Mouse (Mus musculus) kidney, postnatal 0 days (tissue): ENCODE data around the gene Slc6a13. TPM values are rescaled to one million over a fixed set of nuclear protein-coding genes. Genes with fewer than 3 reads are reported as not detected.

Source experiments
- ATAC-seq: fragments of 200-750 bp; cut with Nextera tagmentation; replicated peaks from 2 replicates; pipeline ENCODE4 v1.8.0; 2017; ENCODE audit warnings: low read depth, moderate number of reproducible peaks, moderate TSS enrichment, moderate library complexity; ENCODE audit not compliant: low FRiP score
- DNase-seq: peaks from one replicate; pipeline ENCODE4 v3.0.0-alpha.2; 2016; ENCODE audit warnings: low spot score
- H3K27ac ChIP-seq: fragments of 300-500 bp; sonication (generic); 2 replicates; pipeline ENCODE4 v1.5.1; 2014; ENCODE audit warnings: mild to moderate bottlenecking
- H3K27me3 ChIP-seq: fragments of 300-500 bp; sonication (generic); 2 replicates; pipeline ENCODE4 v1.6.1; 2014; ENCODE audit warnings: low read length, mixed read lengths; ENCODE audit not compliant: insufficient read depth
- H3K36me3 ChIP-seq: fragments of 300-500 bp; sonication (generic); 2 replicates; pipeline ENCODE4 v1.6.1; 2014; ENCODE audit warnings: low read length, mixed read lengths; ENCODE audit not compliant: insufficient read depth
- H3K4me1 ChIP-seq: fragments of 300-500 bp; sonication (generic); replicated peaks from 2 replicates; pipeline ENCODE4 v1.6.1; 2014; ENCODE audit warnings: antibody characterized with exemption, low read length, mixed read lengths; ENCODE audit not compliant: insufficient read depth
- H3K4me2 ChIP-seq: fragments of 300-500 bp; sonication (generic); 2 replicates; pipeline ENCODE4 v1.6.1; 2014; ENCODE audit warnings: mild to moderate bottlenecking, low read length, moderate library complexity, mixed read lengths
- H3K4me3 ChIP-seq: fragments of 300-500 bp; sonication (generic); replicated peaks from 2 replicates; pipeline ENCODE4 v1.5.1; 2014; ENCODE audit warnings: low read depth, low read length
- H3K9ac ChIP-seq: fragments of 300-500 bp; sonication (generic); 2 replicates; pipeline ENCODE4 v1.6.1; 2014; ENCODE audit warnings: low read depth, low read length
- H3K9me3 ChIP-seq: fragments of 300-500 bp; sonication (generic); replicated peaks from 2 replicates; pipeline ENCODE4 v1.6.1; 2016; ENCODE audit warnings: low read length, inconsistent platforms, mixed read lengths
- CTCF ChIP-seq: IDR thresholded peaks from 2 replicates; pipeline ENCODE4 v1.5.1; 2016; ENCODE audit warnings: antibody characterized with exemption, low read depth, mild to moderate bottlenecking, moderate library complexity
- WGBS: fragments of 180-500 bp; shearing (Covaris S2); extraction: QIAGEN DNeasy Blood & Tissue Kit; methylation state at CpG from one replicate; pipeline ENCODE4 v1.1.7; 2014; 5-methylcytosine and 5-hydroxymethylcytosine counted together
- microRNA-seq: library from miRNA; unstranded; fragments of <30 nt; microRNA quantifications from one replicate; pipeline ENCODE4, GENCODE M21; 2016
- polyA plus RNA-seq: library from polyadenylated mRNA; unstranded; fragments of >200 nt; fragmentation: Nextera tagmentation; extraction: Ambion mirVana; gene quantifications from 2 replicates; pipeline ENCODE4 v1.2.1, GENCODE M21; 2015

Slc6a13 gene
- polyA plus RNA-seq, 1 experiment from 2014 or later: 43.8 TPM

GRCm38 (mm10) chr6:121378256-121378655 lies 78.2 kb downstream of the Slc6a13 start:
- H3K4me3 ChIP-seq: no peak overlapping the region
- H3K27ac ChIP-seq: no peak overlapping the region
- H3K36me3 ChIP-seq: no peaks in the 10 kb centered on the region
- H3K9ac ChIP-seq: no peak overlapping the region
- no peaks in the 10 kb centered on the region for H3K27me3 ChIP-seq
- H3K9me3 ChIP-seq: no peaks in the 10 kb centered on the region
- WGBS: 49% methylated on average over 4 of the region's 4 CpGs
- no peak for ATAC-seq
- TF ChIP-seq CTCF: no peak
- no peak for DNase-seq
- H3K4me2 ChIP-seq: no peak overlapping the region
- no peaks in the 10 kb centered on the region for H3K4me1 ChIP-seq

DNA sequence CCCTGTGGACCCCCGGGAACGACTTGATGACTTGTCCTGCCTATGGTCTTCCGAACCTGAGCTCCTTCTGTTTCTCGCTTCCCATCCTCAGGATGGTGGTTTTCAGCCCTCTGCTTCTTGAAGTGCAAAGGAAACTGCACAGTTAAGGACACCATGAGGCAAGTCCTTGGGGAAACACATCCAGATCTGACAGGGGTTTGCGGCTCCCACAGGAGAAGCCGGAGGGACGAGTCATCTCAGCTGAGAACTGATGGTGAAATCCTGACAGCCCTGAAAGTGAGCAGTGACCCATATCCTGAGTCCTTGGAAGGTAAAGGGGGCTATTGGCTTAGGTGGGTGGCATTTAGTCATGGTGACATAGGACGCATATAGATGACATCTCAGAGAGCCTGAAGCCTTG lies 80.5 kb downstream of the Slc6a13 start:
- Histone ChIP-seq H3K9ac (no peak overlapping the region), H3K36me3 (no peaks in the 10 kb centered on the region), H3K27ac (no peak overlapping the region), H3K4me1 (no peaks in the 10 kb centered on the region), H3K4me2 (no peak overlapping the region), H3K27me3 (no peaks in the 10 kb centered on the region), H3K9me3 (no peaks in the 10 kb centered on the region), H3K4me3 (no peak overlapping the region)
- no peak for DNase-seq
- 67% methylated on average over 8 of the region's 8 CpGs for WGBS
- ATAC-seq: no peak
- no peak for TF ChIP-seq CTCF

- no peak for DNase-seq
- Histone ChIP-seq H3K4me3 (no peak overlapping the region), H3K27me3 (no peaks in the 10 kb centered on the region), H3K27ac (no peak overlapping the region), H3K9ac (no peak overlapping the region), H3K9me3 (no peaks in the 10 kb centered on the region), H3K4me2 (no peak overlapping the region), H3K4me1 (no peaks in the 10 kb centered on the region), H3K36me3 (no peaks in the 10 kb centered on the region)
- no peak for TF ChIP-seq CTCF
- ATAC-seq: no peak
- WGBS: 39% methylated on average over 10 of the region's 10 CpGs
Measured at GRCm38 (mm10) chr6:121382071-121382470, 82.0 kb downstream of the Slc6a13 start.

DNA sequence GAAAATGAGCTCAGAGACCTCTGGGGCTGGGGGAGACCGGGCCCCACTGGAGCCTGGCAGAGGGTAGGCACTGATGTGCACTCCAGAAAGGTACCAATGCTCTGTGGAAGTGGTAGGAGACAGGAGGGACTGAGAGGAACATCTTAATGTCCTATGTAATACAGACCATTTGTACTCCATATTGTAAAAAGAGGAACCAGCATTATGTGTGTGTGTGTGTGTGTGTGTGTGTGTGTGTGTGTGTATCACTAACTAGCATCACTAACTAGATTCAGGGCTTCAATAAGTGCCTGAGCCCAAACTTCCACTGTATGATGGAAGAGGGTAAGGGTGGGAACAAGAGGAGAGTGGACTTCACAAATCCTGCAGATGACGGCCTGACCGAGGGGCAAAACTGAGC lies 85.4 kb downstream of the Slc6a13 start:
- 80% methylated on average over 3 of the region's 3 CpGs for WGBS
- H3K9ac ChIP-seq: no peak overlapping the region
- H3K4me3 ChIP-seq: no peak overlapping the region

More for the DNA sequence above, 85.4 kb downstream of the Slc6a13 start:
- DNase-seq (no peak), ATAC-seq (no peak)
- no peak overlapping the region for H3K4me2 ChIP-seq
- no peaks in the 10 kb centered on the region for H3K36me3 ChIP-seq
- no peak overlapping the region for H3K27ac ChIP-seq
- no peaks in the 10 kb centered on the region for H3K9me3 ChIP-seq
- no peaks in the 10 kb centered on the region for H3K27me3 ChIP-seq
- H3K4me1 ChIP-seq: no peaks in the 10 kb centered on the region
- TF ChIP-seq CTCF: no peak

Small RNAs within 50 kb of the gene (microRNA-seq; reads per million reads assigned to microRNA genes)
- gene Gm24855: not detected

Other genes starting within 250 kb of the Slc6a13 start
- gene Mical3, start 169.2 kb upstream of the Slc6a13 start, polyA plus RNA-seq: 6.0 and 6.8 TPM in 2 replicates
- 9.8 and 10.1 TPM in 2 replicates for gene Pex26, start 116.6 kb upstream of the Slc6a13 start, polyA plus RNA-seq
- 0.19 and 0.32 TPM in 2 replicates for gene Tuba8, start 89.5 kb upstream of the Slc6a13 start, polyA plus RNA-seq
- gene Usp18, start 54.3 kb upstream of the Slc6a13 start, polyA plus RNA-seq: 8.3 and 12.0 TPM in 2 replicates
- 4.1 and 5.5 TPM in 2 replicates for gene Slc6a12, start 42.8 kb downstream of the Slc6a13 start, polyA plus RNA-seq
- 0.04 and 0.07 TPM in 2 replicates for gene Iqsec3, start 173.5 kb downstream of the Slc6a13 start, polyA plus RNA-seq